Mouse (Mus musculus): ENCODE data around the gene Gstm2. TPM values are rescaled to one million over a fixed set of nuclear protein-coding genes. Genes with fewer than 3 reads are reported as not detected.

Gene Gstm2
- under 1 TPM in 1 of 2 experiments, not detected in 1; 0.57 TPM for total RNA-seq (2023)

DNA sequence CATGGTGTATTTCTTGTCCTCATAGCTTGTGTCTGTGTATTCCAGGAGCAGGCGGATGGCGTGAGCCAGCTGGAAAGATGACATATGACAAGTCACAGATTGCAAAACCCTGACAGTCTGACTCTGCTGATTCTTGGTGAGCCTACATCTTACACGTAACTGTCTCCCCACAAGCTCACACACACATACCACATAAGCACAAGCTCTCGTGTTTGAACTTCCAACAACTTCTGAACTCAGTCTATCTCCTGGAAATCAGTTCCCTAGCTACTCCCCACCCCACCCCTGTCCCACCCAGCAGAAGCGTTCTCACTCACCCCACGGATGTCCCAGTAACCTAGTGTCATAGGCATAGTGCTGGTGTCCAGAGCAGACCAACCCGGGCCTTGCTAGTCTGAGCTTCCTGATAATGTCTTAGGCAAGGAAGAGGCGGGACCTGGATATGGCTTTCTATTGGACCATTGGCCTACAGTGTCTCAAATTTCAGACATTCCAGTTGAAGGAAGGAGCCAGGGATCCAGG is at the start of gene Gstm2:
Gene Gstm2 (minus strand): TSS at position 413 of the 522 bp plus-strand sequence.

DNA sequence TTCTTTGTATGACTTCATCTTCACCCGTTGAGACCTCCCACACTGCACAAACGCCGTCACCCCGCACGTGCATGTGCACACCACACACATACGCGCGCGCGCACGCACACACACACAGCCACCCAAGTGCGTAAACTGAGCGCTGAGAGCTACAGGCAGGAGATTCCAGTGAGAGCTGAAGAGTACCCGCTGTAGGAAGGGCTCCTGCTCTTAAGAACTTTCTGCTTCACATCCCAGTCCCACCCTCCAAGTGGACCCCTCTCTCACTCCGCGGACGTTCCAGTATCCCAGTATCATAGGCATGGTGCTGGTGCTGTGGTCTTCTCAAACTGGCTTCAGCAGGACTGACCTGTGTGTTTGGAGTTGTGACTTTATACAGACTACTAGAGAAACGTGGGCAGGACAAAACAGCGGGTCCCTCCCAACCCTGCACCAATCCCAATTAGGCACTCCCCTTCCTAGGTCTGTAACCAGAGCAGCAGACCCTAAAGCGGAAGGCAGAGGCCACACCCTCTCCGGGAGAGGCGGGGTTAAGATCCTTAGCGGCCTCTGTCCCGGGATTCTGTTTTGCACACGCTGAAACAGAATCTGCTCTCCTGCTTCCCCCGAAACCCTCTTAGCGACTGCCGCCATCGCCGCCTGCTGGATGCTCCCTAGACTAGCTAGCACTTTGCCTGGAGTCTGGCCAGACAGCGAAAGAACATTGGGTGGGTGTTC is 31.4 kb upstream of the Gstm2 start, which contains the start of gene Gstm1:
Gene Gstm1 (minus strand): TSS at position 501 of the 717 bp plus-strand sequence.

DNA sequence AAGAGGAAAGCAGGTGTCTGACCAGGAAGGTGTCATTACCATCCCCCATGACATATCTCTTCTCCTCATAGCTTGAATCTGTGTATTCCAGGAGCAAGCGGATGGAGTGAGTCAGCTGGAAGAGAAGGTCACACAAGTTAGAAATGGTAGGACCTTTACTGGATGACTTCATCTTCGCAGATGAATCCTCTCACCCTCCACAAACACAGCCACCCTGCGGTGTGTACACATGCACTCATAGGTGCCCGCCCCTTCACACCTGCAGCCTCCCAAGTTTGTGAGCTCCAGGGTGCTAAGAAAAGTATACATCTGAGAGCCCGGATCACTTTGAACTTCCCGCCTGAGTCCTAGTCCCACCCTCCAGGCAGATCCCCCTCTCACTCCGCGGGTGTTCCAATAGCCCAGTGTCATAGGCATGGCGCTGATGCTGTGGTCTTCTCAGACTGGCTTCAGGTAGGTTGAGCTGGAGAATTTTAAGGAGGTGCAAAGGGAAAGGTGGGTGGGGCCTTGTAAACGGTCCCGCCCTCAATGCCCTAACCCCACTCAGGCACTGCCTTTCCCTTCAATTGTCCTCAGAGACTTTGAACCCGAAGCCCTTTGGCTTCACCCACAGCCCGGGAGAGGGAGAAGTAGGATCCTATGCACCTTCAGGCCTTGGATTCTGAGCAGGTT is 17.4 kb downstream of the Gstm2 start, which contains the start of gene Gstm3:
Gene Gstm3 (minus strand): TSS at position 560 of the 672 bp plus-strand sequence.

DNA sequence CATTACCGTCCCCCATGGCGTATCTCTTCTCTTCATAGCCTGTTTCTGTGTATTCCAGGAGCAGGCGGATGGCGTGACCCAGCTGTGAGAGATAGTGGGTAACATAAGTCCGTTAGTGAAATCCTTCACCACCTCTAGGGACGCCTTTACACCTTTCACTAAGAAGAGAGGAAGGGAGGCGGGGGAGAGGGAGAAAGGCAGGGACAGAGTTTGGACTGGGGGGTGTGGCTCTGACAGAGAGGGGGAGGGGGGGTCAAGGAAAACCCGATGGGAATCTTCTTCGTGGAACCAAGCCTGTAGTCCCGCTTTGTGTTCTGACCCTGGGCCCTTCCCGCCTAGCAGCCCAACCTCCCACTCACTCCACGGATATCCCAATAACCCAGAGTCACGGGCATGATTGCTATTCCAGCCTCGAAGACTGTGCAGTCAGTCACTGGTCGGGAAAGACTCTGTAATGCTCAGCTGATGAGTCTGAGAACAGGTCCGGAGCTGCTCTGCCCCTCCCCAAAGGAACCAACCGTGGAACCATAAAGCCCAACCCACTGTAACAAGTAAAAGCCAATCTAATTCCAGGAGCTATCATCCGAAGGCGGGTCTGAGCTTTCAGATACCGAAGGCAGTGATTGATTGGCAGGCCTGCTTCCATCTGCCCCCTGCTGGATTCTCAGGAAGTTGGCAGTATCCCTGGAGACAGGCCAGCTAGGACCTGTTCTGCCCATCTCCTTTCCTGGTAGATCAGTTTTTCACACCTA is 42.8 kb downstream of the Gstm2 start, which contains the start of gene Gstm6:
Gene Gstm6 (minus strand): TSS at position 511 of the 752 bp plus-strand sequence.

Other genes starting within 250 kb of the Gstm2 start
- 10 to 100 TPM; 40.3 to 46.8 TPM for gene Csf1, start 226.0 kb downstream of the Gstm2 start, total RNA-seq (2023)
- not detected for gene Eps8l3, start 109.2 kb downstream of the Gstm2 start, total RNA-seq (2023)
- 10 to 100 TPM in 1 of 2 experiments, 1 to 10 TPM in 1; 7.3 to 11.6 TPM for gene Gstm5, start 90.6 kb downstream of the Gstm2 start, total RNA-seq (2023)
- 1 to 10 TPM; 1.3 to 1.7 TPM for gene Gstm7, start 54.6 kb downstream of the Gstm2 start, total RNA-seq (2023)
- gene Gstm6, start 42.7 kb downstream of the Gstm2 start, total RNA-seq (2023): not detected
- gene Gstm3, start 17.2 kb downstream of the Gstm2 start, total RNA-seq (2023): not detected
- gene Gstm1, start 31.5 kb upstream of the Gstm2 start, total RNA-seq (2023): 100 to 1,000 TPM; 120 to 123 TPM
- gene Gstm4, start 58.4 kb upstream of the Gstm2 start, total RNA-seq (2023): 1 to 10 TPM; 4.4 to 5.2 TPM
- gene Ampd2, start 100.2 kb upstream of the Gstm2 start, total RNA-seq (2023): 10 to 100 TPM; 52.3 to 63.7 TPM
- gene Gnat2, start 106.3 kb upstream of the Gstm2 start, total RNA-seq (2023): under 1 TPM in 1 of 2 experiments, not detected in 1; 0.50 TPM
- 100 to 1,000 TPM; 103 to 111 TPM for gene Gnai3, start 159.7 kb upstream of the Gstm2 start, total RNA-seq (2023)
- gene Gpr61, start 168.4 kb upstream of the Gstm2 start, total RNA-seq (2023): not detected
- gene Amigo1, start 199.9 kb upstream of the Gstm2 start, total RNA-seq (2023): 1 to 10 TPM in 1 of 2 experiments, under 1 TPM in 1; 0.88 to 1.2 TPM
- gene Cyb561d1, start 214.8 kb upstream of the Gstm2 start, total RNA-seq (2023): 10 to 100 TPM; 22.3 to 26.6 TPM
- 1 to 10 TPM; 8.2 to 9.6 TPM for gene Atxn7l2, start 224.5 kb upstream of the Gstm2 start, total RNA-seq (2023)
- gene Sypl2, start 240.2 kb upstream of the Gstm2 start, total RNA-seq (2023): not detected

Measured in neutrophil, adult 83 days (primary cell).